ENCODE assay signal across 31 mouse cellular contexts in the genomic region with DNA sequence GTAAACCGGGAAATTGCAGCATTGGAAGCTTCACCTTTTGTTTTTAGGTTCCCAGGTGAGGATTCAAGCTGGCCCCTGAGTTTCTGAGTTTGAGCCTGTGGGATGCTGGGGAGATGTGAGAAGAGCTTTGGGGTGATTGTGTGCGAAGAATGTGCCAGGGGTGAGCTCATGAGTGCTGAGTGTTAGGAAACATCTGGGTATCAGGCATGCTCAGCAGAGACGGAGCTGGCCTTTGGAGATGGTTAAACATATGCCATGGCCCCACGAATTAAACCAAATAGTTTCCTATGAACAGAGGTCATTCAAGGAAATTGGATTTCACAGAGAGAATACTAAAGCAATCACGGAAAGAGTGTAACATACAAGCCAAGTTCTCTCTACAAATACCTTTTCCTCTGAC. TPM values are rescaled to one million over a fixed set of nuclear protein-coding genes. Genes with fewer than 3 reads are reported as not detected.
DNase-seq lines count a peak whose midpoint lies in the region; ATAC-seq lines count a peak whose summit lies in the region.
"Had no signal": no experiment of that assay in that cellular context is flagged by ENCODE, and none has a peak within 500 bp of the region (broad histone marks: within the 10 kb centered on the region; RNA-seq: fewer than 3 reads in every experiment).

No protein-coding gene starts in this region.

- WGBS in heart, embryonic 12.5 days = 69% methylated on average over 5 of the region's 5 CpGs
- 49% methylated on average over 5 of the region's 5 CpGs for WGBS in embryonic facial prominence, embryonic 14.5 days

- no peak for ATAC-seq in heart, embryonic 12.5 days (ENCODE audit: insufficient number of reproducible peaks, low FRiP score)
- ATAC-seq in embryonic facial prominence, embryonic 14.5 days (ENCODE audit: low read depth) = peak; percentile 31; the same call in 1 of the 2 replicates
- ATAC-seq in erythroblast, adult 5-6 weeks (replicated peaks; ENCODE audit: low FRiP score, poor library complexity, severe bottlenecking) = no peak
- ATAC-seq: forebrain, embryonic 16.5 days; hindbrain, embryonic 16.5 days; intestine, embryonic 15.5 days; liver, postnatal 0 days; Patski had no signal

- no peaks in the 10 kb centered on the region for H3K36me3 ChIP-seq in heart, embryonic 12.5 days
- peaks cover 4% of the 10 kb centered on the region; the same call in 1 of the 2 replicates for H3K36me3 ChIP-seq in embryonic facial prominence, embryonic 14.5 days (ENCODE audit: control insufficient read depth, insufficient read depth, low read length)
- H3K36me3 ChIP-seq: forebrain, embryonic 10.5 days; intestine, embryonic 15.5 days had no signal

- no peaks in the 10 kb centered on the region for H3K27me3 ChIP-seq in heart, embryonic 12.5 days (replicated peaks)
- H3K27me3 ChIP-seq in embryonic facial prominence, embryonic 14.5 days (replicated peaks; ENCODE audit: control insufficient read depth, insufficient read depth, low read length) = no peaks in the 10 kb centered on the region
- H3K27me3 ChIP-seq: intestine, embryonic 15.5 days; Patski had no signal

- H3K4me2 ChIP-seq in heart, embryonic 12.5 days = no peak overlapping the region
- no peak overlapping the region for H3K4me2 ChIP-seq in embryonic facial prominence, embryonic 14.5 days (ENCODE audit: low read depth, low read length)
- H3K4me2 ChIP-seq: intestine, embryonic 15.5 days; liver, embryonic 11.5 days had no signal

- H3K9me3 ChIP-seq in heart, embryonic 12.5 days (replicated peaks) = no peaks in the 10 kb centered on the region
- H3K9me3 ChIP-seq in embryonic facial prominence, embryonic 14.5 days (ENCODE audit: control insufficient read depth, low read length) = no peaks in the 10 kb centered on the region
- H3K9me3 ChIP-seq: forebrain, embryonic 10.5 days; intestine, embryonic 15.5 days had no signal

- no peak overlapping the region for H3K27ac ChIP-seq in heart, embryonic 12.5 days (ENCODE audit: poor library complexity, severe bottlenecking)
- peak overlapping the region; percentile 33 for H3K27ac ChIP-seq in embryonic facial prominence, embryonic 14.5 days (replicated peaks; ENCODE audit: low read depth, low read length)
- H3K27ac ChIP-seq: forebrain, embryonic 10.5 days; intestine, embryonic 15.5 days; left cerebral cortex, adult 2 months had no signal

- no peak overlapping the region for H3K4me3 ChIP-seq in heart, embryonic 12.5 days
- no peak overlapping the region for H3K4me3 ChIP-seq in embryonic facial prominence, embryonic 14.5 days (ENCODE audit: low read depth, low read length)
- H3K4me3 ChIP-seq: forebrain, embryonic 10.5 days; intestine, embryonic 15.5 days; left cerebral cortex, adult 2 months had no signal

- no peaks in the 10 kb centered on the region for H3K4me1 ChIP-seq in heart, embryonic 12.5 days (replicated peaks)
- H3K4me1 ChIP-seq in embryonic facial prominence, embryonic 14.5 days (ENCODE audit: control insufficient read depth, insufficient read depth, low read length) = peaks cover 22% of the 10 kb centered on the region
- H3K4me1 ChIP-seq: forebrain, embryonic 10.5 days; intestine, embryonic 15.5 days had no signal

- no peak overlapping the region for H3K9ac ChIP-seq in heart, embryonic 12.5 days
- no peak overlapping the region for H3K9ac ChIP-seq in embryonic facial prominence, embryonic 14.5 days (ENCODE audit: low read depth, low read length)
- H3K9ac ChIP-seq: intestine, embryonic 15.5 days; liver, postnatal 0 days had no signal

- peak; percentile 23 for DNase-seq in heart, adult 8-10 months (ENCODE audit: low spot score)
- DNase-seq in NIH3T3 (ENCODE audit: low read depth) = peak; percentile 11
- peak; percentile 46 for DNase-seq in embryonic facial prominence, embryonic 14.5 days (ENCODE audit: low spot score)
- peak; percentile 63 for DNase-seq in lung, postnatal 10 days
- DNase-seq in frontal cortex, postnatal 14 days (ENCODE audit: low spot score in 2 of 2) = no peak
- DNase-seq: cerebellum, adult 11-12 months; cerebellum, postnatal 14 days; gastrocnemius, postnatal 36 days; kidney, adult 8-10 months; kidney, postnatal 10 days; liver, postnatal 0 days; midbrain, embryonic 14.5 days; right cerebral cortex, postnatal 25 days; spleen, adult 18-20 months; thymus, postnatal 14 days had no signal

RNA-seq across cellular contexts. Expression of a gene that starts 37.7 kb away (rescaled TPM):
- under 1 TPM in 1 of 4 experiments, not detected in 3; 0.44 TPM for total RNA-seq in heart, adult 8-10 months (2022)
- polyA plus RNA-seq in heart, embryonic 12.5 days (2016; fragmentation: Nextera tagmentation; extraction: Ambion mirVana) = 0.10 TPM in 1 of 2 replicates, not detected in the other
- polyA plus RNA-seq in embryonic facial prominence, embryonic 14.5 days (2014; fragmentation: Nextera tagmentation; extraction: Ambion mirVana) = 0.25 and 0.59 TPM in 2 replicates
- total RNA-seq in erythroblast, adult 5-6 weeks (2015; ENCODE audit: low replicate concordance) = not detected in 2 replicates
- total RNA-seq in erythroblast, adult 5-6 weeks (2017; ENCODE audit: low replicate concordance) = not detected in 2 replicates
- total RNA-seq: adrenal gland, adult 18-20 months; ES-E14; gastrocnemius, postnatal 36 days; hematopoietic stem cell, adult 5-6 weeks; layer of hippocampus, postnatal 10 days; left cerebral cortex, adult 2 months; left cerebral cortex, postnatal 36 days; megakaryocyte-erythroid progenitor cell, adult 5-6 weeks had no signal
- polyA plus RNA-seq: heart, embryonic 14.5 days; liver, postnatal 0 days; midbrain, embryonic 14.5 days; Patski had no signal

Comparison
In these comparisons a context has a peak if more than half of its experiments do, and no peak if none do; other contexts are left out.
1. DNase-seq: peak in heart, adult 8-10 months (single experiment), NIH3T3 (single experiment), embryonic facial prominence, embryonic 14.5 days (single experiment) and lung, postnatal 10 days (single experiment); none in frontal cortex, postnatal 14 days (0 of 2).